Mouse (Mus musculus): ENCODE results near the gene 4930432M17Rik. TPM values are rescaled to one million over a fixed set of nuclear protein-coding genes. Genes with fewer than 3 reads are reported as not detected.

4930432M17Rik gene
- polyA plus RNA-seq, 1 experiment from 2014 or later = not detected

DNA sequence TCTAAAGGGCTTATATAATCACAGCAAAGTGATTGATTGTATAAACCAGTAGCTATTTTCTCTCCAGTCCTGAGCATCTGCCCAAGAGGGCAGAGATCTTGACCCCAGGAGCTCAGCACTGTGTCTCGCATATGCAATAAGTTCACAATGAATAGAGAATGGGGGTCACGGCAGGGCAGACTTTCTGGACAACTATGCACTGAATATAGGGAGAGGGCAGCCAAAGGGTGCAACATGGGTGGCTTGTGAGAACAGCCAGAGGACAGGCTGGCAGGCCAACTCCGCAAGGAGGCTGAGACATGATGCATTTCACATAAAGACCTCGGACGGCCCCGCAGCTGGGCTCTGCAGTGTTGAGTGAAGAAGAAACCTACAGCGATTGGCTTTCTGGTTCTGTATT is 25.1 kb upstream of the 4930432M17Rik start:
- Histone ChIP-seq H3K4me3 (no peak overlapping the region), H3K27me3 (no peaks in the 10 kb centered on the region), H3K27ac (replicated peaks) (no peak overlapping the region), H3K4me2 (no peak overlapping the region), H3K9me3 (no peaks in the 10 kb centered on the region), H3K4me1 (replicated peaks) (peaks cover 7% of the 10 kb centered on the region; the same call in 1 of the 2 replicates), H3K36me3 (no peaks in the 10 kb centered on the region), H3K9ac (no peak overlapping the region)
- 24% methylated on average over 7 of the region's 7 CpGs for WGBS
- ATAC-seq (ENCODE audit: low read depth) = no peak

DNA sequence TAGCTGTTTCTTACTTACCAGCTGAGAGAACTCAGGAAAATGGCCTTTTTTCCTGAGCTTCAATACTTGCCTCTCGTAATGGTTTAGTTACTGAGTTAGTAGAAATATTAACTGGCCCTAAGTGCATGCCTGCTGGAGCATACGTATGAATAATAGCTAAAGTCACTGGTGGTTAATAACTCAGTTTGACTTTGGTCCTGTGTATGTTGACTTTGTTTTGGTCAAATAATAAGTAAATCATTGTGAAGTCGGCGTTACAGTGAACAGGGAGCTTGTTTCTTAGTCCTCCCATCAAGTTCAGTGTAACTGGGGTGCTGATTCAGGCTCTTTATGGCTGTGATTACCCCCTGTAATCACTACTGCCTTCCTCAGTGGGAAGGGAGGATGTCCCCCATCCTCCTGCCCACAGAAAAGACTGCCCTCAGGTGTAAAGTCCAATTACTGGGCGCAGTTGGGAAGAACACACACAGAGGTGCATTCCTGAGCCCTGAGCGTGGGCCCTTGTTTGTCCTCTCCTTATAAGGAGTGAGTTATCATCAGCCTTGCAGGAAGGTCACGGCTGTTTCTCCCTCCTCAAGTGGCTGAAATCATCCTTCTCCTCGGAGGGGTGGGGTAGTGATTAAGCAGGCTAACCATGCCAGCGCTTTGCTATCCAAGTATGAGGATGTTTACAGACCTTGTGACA is 24.1 kb upstream of the 4930432M17Rik start:
- ATAC-seq (ENCODE audit: low read depth) = no peak
- WGBS = 55% methylated on average over 9 of the region's 9 CpGs
- H3K27ac ChIP-seq (replicated peaks) = no peak overlapping the region

DNA sequence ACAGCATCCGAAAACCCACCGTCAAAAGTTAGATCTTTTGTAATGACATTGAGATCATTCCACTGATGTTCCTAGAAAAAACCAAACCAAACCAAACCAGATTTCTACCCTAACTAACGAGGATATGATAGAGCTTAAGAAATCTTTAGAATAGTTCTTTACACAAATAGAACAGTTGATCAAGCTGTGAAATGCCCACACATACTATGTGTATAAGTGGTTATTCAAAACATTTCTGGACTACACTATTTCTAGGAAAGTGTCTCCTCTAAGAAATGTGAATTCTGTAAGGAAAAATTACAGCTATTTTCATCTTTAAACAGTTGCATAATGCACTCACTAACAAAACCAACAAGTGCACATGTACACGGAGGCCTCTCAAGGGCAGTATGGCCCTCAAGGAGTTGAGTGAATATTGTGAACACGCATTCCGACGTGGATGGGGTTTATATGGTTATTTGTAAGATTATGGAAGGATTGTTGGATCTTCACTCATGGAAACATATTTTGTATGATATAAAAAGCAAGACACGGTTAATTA is 22.3 kb upstream of the 4930432M17Rik start:
- WGBS = 94% methylated on average over 8 of the region's 8 CpGs
- no peak overlapping the region for H3K9ac ChIP-seq

More for the DNA sequence above, 24.1 kb upstream of the 4930432M17Rik start:
- H3K36me3 ChIP-seq = no peaks in the 10 kb centered on the region
- H3K4me3 ChIP-seq = no peak overlapping the region
- H3K27me3 ChIP-seq = no peaks in the 10 kb centered on the region
- H3K4me2 ChIP-seq = no peak overlapping the region
- H3K4me1 ChIP-seq (replicated peaks) = peaks cover 4% of the 10 kb centered on the region; the same call in 1 of the 2 replicates
- no peak overlapping the region for H3K9ac ChIP-seq
- no peaks in the 10 kb centered on the region for H3K9me3 ChIP-seq

DNA sequence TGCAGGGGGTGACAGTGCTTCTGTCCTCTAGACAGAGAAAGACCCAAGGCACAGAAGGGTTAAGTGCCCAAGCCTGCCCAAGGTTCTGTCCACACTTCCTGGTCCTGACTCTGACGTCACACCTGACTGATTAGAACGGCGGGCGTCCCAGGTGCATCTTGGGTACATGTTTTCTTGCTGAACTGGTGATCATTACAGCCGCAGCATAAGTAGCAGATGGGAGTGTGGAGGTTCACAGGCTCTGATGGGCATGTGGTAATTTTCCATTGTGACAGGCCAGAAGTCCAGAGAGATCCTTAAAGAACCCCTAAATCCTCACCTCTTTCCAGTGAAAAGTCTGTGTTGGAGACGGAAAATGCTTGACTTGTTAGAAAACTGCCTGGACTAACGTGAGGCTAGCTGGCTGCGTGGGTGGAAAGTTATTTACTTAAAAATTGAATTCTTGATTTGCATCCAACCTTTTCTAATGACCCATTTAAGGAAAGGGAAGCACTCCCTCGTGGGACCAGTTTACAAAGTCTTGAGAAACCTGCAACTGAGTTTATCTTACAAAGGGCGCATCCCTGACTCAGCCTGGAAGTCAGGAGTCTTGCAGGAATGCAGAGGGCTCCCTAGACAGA is 20.4 kb upstream of the 4930432M17Rik start:
- no peak for ATAC-seq (ENCODE audit: low read depth)
- Histone ChIP-seq H3K4me3 (no peak overlapping the region), H3K4me2 (no peak overlapping the region), H3K4me1 (replicated peaks) (peaks cover 4% of the 10 kb centered on the region; the same call in 1 of the 2 replicates), H3K27me3 (no peaks in the 10 kb centered on the region), H3K9ac (no peak overlapping the region), H3K9me3 (no peaks in the 10 kb centered on the region), H3K27ac (replicated peaks) (no peak overlapping the region), H3K36me3 (no peaks in the 10 kb centered on the region)
- 73% methylated on average over 10 of the region's 10 CpGs for WGBS

More for the DNA sequence above, 22.3 kb upstream of the 4930432M17Rik start:
- ATAC-seq (ENCODE audit: low read depth) = no peak
- Histone ChIP-seq H3K4me2 (no peak overlapping the region), H3K9me3 (no peaks in the 10 kb centered on the region), H3K4me1 (replicated peaks) (peaks cover 4% of the 10 kb centered on the region; the same call in 1 of the 2 replicates), H3K27me3 (no peaks in the 10 kb centered on the region), H3K4me3 (no peak overlapping the region), H3K36me3 (no peaks in the 10 kb centered on the region), H3K27ac (replicated peaks) (no peak overlapping the region)

DNA sequence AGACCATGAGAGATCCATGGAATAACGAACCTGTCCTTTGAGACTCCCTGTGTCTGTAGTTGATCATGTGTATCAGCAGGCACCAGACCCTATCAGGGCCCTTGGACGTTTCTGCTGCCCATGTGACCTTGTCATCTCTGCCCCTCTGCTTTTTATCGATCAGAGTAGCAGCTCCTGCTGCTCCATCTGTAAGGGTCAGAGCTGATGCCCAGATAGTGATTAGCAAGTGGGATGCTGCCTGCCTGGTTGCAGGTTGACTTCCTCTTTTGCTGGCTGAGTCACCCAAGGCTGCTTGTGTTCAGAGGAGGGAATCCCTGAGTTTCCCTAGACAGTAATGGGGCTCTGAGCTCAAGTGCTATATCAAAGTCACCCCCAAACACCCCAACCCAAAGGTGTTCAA is 18.9 kb upstream of the 4930432M17Rik start:
- 76% methylated on average over 3 of the region's 3 CpGs for WGBS
- no peaks in the 10 kb centered on the region; the same call in 1 of the 2 replicates for H3K4me1 ChIP-seq (replicated peaks)
- H3K27me3 ChIP-seq = no peaks in the 10 kb centered on the region
- H3K9me3 ChIP-seq = no peaks in the 10 kb centered on the region
- no peak for ATAC-seq (ENCODE audit: low read depth)
- no peak overlapping the region for H3K4me2 ChIP-seq
- H3K36me3 ChIP-seq = no peaks in the 10 kb centered on the region
- H3K27ac ChIP-seq (replicated peaks) = no peak overlapping the region
- H3K9ac ChIP-seq = no peak overlapping the region
- H3K4me3 ChIP-seq = no peak overlapping the region

DNA sequence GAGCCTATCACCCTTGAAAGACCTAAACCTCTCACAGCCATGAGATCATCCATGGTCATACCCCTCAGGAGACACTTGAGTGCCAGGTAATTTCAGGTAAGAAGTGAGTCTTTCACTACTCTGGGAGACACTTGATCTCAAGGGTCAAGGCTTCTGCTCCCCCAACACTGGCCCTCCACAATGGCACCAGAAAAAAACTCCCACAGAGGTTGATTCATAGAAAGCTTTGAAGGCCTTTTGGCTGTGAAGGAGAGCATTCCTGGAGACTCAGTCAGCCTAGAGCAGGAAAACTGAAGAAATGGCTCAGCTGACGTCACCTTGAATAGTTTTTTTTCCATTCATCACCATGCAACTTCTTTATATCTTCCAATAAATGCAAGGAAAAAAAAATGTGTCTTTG is 18.4 kb upstream of the 4930432M17Rik start:
- Histone ChIP-seq H3K9me3 (no peaks in the 10 kb centered on the region), H3K4me3 (no peak overlapping the region), H3K27ac (replicated peaks) (no peak overlapping the region), H3K36me3 (no peaks in the 10 kb centered on the region), H3K9ac (no peak overlapping the region), H3K4me1 (replicated peaks) (no peaks in the 10 kb centered on the region), H3K27me3 (no peaks in the 10 kb centered on the region), H3K4me2 (no peak overlapping the region)
- 89% methylated on average over 1 of the region's 1 CpGs for WGBS
- no peak for ATAC-seq (ENCODE audit: low read depth)

DNA sequence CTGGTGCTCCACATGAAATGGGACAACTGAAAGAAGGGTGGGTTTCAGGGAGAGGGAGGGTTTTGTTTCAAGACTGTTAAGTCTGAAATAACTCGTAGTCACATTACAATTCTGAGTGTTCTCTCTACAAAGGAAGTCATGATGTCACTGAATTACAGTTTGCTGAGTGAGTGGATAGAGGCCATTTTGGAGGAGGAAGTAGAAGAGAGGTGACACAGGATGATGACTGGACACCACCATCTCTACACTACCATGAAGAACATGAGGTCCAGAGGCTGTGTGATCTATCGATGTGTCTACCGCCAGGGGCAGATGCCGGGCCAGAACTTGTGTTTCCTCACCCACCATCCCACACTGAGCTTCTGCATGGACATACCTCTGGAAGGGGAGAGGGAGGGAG is 13.6 kb upstream of the 4930432M17Rik start:
- 95% methylated on average over 4 of the region's 4 CpGs for WGBS
- no peak overlapping the region for H3K9ac ChIP-seq
- no peaks in the 10 kb centered on the region for H3K27me3 ChIP-seq
- no peaks in the 10 kb centered on the region for H3K36me3 ChIP-seq
- H3K4me3 ChIP-seq = no peak overlapping the region
- H3K4me1 ChIP-seq (replicated peaks) = no peaks in the 10 kb centered on the region
- H3K4me2 ChIP-seq = no peak overlapping the region
- ATAC-seq (ENCODE audit: low read depth) = no peak
- no peaks in the 10 kb centered on the region for H3K9me3 ChIP-seq
- H3K27ac ChIP-seq (replicated peaks) = no peak overlapping the region

DNA sequence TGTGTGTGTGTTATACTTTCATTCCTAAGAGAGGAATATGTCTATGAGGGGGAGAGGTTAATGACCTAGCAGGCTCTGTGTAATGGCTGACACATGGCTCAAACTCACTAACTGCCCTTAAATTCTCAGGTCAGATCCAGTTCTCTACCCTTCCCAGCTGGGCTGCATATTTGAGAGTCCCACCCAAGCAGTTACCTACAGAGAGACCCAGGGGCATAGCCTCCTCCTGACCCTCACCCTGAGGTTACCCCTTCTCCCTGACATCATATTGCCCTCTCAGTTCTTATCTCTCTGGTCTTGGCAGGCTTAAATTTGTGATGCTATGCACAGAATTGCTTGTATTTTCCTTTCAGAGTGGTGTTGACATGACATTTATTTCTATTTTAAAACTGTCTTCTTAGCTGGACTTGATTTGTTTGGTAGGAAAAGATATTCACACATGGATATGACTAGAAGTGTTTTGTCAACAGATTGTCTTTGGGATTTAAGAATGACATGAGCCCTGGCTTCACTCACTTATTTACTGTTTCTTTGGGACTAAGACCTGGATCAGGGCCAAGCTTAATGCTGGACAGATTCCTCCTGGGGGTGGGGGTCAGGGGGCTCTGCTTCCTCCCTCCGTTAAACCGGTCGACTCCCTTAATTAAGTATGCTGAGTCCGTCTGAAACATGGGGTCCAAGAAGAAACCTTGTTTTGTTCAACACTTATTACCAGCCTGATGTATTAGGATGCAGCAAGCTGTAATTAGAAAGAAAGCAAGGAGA is 7.7 kb upstream of the 4930432M17Rik start:
- H3K9me3 ChIP-seq = no peaks in the 10 kb centered on the region
- H3K4me3 ChIP-seq = no peak overlapping the region
- no peak for ATAC-seq (ENCODE audit: low read depth)
- no peaks in the 10 kb centered on the region; the same call in 1 of the 2 replicates for H3K4me1 ChIP-seq (replicated peaks)
- H3K27ac ChIP-seq (replicated peaks) = no peak overlapping the region
- no peak overlapping the region for H3K9ac ChIP-seq
- no peaks in the 10 kb centered on the region for H3K36me3 ChIP-seq
- H3K4me2 ChIP-seq = no peak overlapping the region
- H3K27me3 ChIP-seq = no peaks in the 10 kb centered on the region
- 37% methylated on average over 4 of the region's 4 CpGs for WGBS

DNA sequence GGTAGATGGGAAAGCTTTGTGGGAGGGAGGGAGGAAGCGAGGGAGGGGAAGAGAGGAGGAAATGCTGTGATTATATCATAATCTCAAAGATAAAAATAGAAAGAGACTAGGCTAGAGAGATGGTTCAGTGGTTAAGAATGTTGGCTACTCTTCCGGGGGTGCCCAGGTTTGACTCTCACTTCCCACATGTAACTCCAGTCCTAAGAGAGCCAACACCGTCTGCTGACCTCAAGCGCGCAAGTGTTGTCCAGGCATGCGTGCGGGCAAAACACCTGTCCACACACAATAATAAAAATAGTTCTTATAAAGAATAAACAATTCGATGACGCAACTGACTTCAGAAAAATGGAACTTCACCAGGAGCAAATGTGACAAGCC is 7.1 kb upstream of the 4930432M17Rik start:
- H3K4me1 ChIP-seq (replicated peaks) = no peaks in the 10 kb centered on the region; the same call in 1 of the 2 replicates
- H3K27me3 ChIP-seq = no peaks in the 10 kb centered on the region
- no peak for ATAC-seq (ENCODE audit: low read depth)
- no peak overlapping the region for H3K4me3 ChIP-seq
- H3K9me3 ChIP-seq = no peaks in the 10 kb centered on the region
- no peak overlapping the region for H3K9ac ChIP-seq
- H3K4me2 ChIP-seq = no peak overlapping the region
- H3K36me3 ChIP-seq = no peaks in the 10 kb centered on the region
- no peak overlapping the region for H3K27ac ChIP-seq (replicated peaks)
- 93% methylated on average over 9 of the region's 9 CpGs for WGBS

DNA sequence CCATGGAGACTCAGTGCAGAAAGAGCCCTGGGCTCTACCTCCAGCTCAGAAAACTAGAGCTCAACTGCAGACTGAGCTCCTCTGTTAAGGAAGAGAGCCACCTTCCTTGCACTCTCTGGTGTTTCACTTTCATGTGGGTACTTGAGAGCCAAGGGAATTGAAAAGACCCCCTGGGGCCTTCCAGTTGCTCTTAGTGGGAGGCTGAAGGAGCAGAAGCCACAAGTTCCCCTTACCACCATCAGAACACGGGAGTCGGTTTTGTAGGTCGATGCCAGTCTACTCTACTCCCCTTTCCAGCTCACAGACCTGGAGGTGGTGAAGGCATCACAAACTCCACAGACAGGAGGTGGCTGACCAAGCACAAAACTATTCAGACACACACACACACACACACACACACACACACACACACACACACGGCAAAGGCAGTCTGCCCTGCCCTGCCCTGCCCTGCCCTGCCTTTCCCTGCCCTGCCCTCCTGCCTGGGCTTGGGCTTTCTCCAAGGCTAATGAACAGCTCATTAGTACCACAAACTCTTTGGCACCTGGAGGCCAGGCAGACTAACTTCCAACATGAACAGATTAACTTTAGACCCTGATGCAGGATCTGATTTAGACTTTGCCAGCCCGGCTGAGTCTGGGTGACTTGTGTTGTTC is 1.7 kb downstream of the 4930432M17Rik start:
- Histone ChIP-seq H3K4me1 (replicated peaks) (no peaks in the 10 kb centered on the region), H3K9me3 (no peaks in the 10 kb centered on the region), H3K4me2 (no peak overlapping the region), H3K9ac (no peak overlapping the region), H3K27ac (replicated peaks) (no peak overlapping the region), H3K36me3 (no peaks in the 10 kb centered on the region), H3K4me3 (no peak overlapping the region), H3K27me3 (no peaks in the 10 kb centered on the region)
- no peak for ATAC-seq (ENCODE audit: low read depth)
- WGBS = 94% methylated on average over 5 of the region's 5 CpGs

DNA sequence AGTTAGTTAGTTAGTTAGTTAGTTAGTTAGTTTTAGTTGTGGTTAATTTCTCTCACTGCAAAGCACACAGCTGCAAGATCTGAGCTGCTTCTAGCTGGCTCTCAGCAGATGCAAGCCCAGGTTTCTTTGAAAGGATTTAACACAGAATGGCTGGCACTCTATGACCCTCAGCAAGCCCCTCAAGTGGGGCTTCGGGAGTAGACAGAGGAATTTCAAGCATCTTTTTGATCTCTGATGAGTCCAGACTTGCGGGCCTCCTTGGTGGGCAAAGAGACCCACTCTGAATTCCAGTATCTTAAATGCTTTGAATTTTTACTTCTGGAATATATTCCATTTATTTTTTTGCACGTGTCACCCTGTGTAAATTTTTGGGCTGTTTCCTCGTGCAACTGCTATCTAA is 8.4 kb downstream of the 4930432M17Rik start:
- no peaks in the 10 kb centered on the region for H3K4me1 ChIP-seq (replicated peaks)
- H3K27me3 ChIP-seq = no peaks in the 10 kb centered on the region
- no peak for ATAC-seq (ENCODE audit: low read depth)
- no peaks in the 10 kb centered on the region for H3K9me3 ChIP-seq
- no peak overlapping the region for H3K9ac ChIP-seq
- H3K4me2 ChIP-seq = no peak overlapping the region
- H3K36me3 ChIP-seq = no peaks in the 10 kb centered on the region
- no peak overlapping the region for H3K27ac ChIP-seq (replicated peaks)
- no peak overlapping the region for H3K4me3 ChIP-seq
- 52% methylated on average over 4 of the region's 4 CpGs for WGBS

DNA sequence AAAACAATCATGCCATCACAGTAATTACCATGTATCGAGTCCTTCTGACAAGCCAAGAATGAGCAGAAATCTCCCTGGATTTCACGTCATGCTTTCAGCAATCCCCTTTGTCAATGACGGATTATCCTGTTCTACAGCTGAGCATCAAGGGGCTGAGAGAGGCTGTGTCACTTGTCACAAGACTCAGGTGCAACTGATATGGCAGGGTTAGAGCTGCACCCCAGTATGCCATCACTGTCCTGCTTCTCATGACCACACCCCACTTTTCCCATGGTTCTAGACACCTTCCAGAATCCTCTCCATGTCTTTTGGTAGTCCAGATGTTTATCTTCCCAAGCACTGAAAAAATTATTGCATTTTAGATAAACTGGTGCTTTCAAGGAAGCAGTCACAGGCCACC is 8.9 kb downstream of the 4930432M17Rik start:
- Histone ChIP-seq H3K9me3 (no peaks in the 10 kb centered on the region), H3K4me3 (no peak overlapping the region), H3K36me3 (no peaks in the 10 kb centered on the region), H3K27me3 (no peaks in the 10 kb centered on the region), H3K4me2 (no peak overlapping the region), H3K27ac (replicated peaks) (no peak overlapping the region), H3K9ac (no peak overlapping the region), H3K4me1 (replicated peaks) (no peaks in the 10 kb centered on the region)
- no peak for ATAC-seq (ENCODE audit: low read depth)
- 62% methylated on average over 3 of the region's 3 CpGs for WGBS
